Mouse (Mus musculus) testis, adult 2 months (tissue): ENCODE results near the gene Tmem62.

Experiments used
- CTCF ChIP-seq: fragments of 200-500 bp; IDR thresholded peaks from 2 replicates; pipeline ENCODE4 v1.5.1; 2012; ENCODE audit warnings: low read depth, mild to moderate bottlenecking, inconsistent platforms, low read length, moderate library complexity; ENCODE audit not compliant: control insufficient read depth, insufficient read depth, insufficient replicate concordance
- POLR2A ChIP-seq: fragments of 200-500 bp; IDR thresholded peaks from 2 replicates; pipeline ENCODE4 v1.6.1; 2012; ENCODE audit warnings: low read depth, mild to moderate bottlenecking, inconsistent platforms, low read length, moderate library complexity; ENCODE audit not compliant: control insufficient read depth

- TF ChIP-seq CTCF (no peak), POLR2A (peak; percentile 78)
Observed at GRCm38 (mm10) chr2:120970559-120971080, 6.2 kb upstream of the Tmem62 start, which contains the start of gene Ubr1.
